Mouse (Mus musculus) cerebellum, adult 2 months (tissue): ENCODE measurements around the gene 4930519P11Rik.

ENCODE experiments used
- CTCF ChIP-seq: fragments of 200-500 bp; IDR thresholded peaks from 2 replicates; pipeline ENCODE4 v1.5.1; 2011; ENCODE audit warnings: low read depth, mild to moderate bottlenecking, control low read depth, low read length, moderate library complexity, borderline replicate concordance; ENCODE audit not compliant: insufficient read depth
- POLR2A ChIP-seq: fragments of 200-500 bp; IDR thresholded peaks from 2 replicates; pipeline ENCODE4 v1.6.1; 2011; ENCODE audit warnings: low read length, control low read depth, borderline replicate concordance; ENCODE audit not compliant: insufficient read depth

DNA sequence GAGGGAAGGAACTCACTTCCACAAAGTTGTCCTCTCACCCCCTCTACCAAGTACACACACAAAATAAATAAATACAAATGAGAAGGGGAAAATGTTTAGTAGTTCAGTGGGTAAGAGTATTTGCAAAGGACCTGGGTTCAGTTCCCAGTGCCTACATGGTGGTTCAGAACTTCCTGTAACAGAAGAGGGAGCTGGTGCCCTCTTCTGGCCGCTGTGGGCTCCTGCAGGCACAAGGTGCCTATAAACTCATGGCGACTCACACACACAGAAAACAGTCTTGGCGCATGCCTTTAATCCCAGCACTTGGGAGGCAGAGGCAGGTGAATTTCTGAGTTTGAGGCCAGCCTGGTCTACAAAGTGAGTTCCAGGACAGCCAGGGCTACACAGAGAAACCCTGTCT, 25.3 kb upstream of the 4930519P11Rik start:
- TF ChIP-seq POLR2A (no peak), CTCF (no peak)
